Mouse (Mus musculus) embryonic fibroblast, embryonic 13.5 days (primary cell): Measurements from ENCODE around the gene Kcnj6. TPM values are rescaled to one million over a fixed set of nuclear protein-coding genes. Genes with fewer than 3 reads are reported as not detected.

Experiments used
- H3K27ac ChIP-seq: 2 replicates; pipeline ENCODE4 v1.5.1; 2012; ENCODE audit warnings: low read length, control low read depth, inconsistent platforms; ENCODE audit not compliant: insufficient read depth
- H3K4me1 ChIP-seq: 2 replicates; pipeline ENCODE4 v1.6.1; 2011; ENCODE audit warnings: low read length; ENCODE audit not compliant: control insufficient read depth, insufficient read depth
- H3K4me3 ChIP-seq: 2 replicates; pipeline ENCODE4 v1.5.1; 2011; ENCODE audit warnings: mild to moderate bottlenecking, control low read depth, low read length; ENCODE audit not compliant: insufficient read depth
- CTCF ChIP-seq: IDR thresholded peaks from 2 replicates; pipeline ENCODE4 v1.5.1; 2011; ENCODE audit warnings: mild to moderate bottlenecking, control low read depth, low read length, moderate library complexity, borderline replicate concordance; ENCODE audit not compliant: insufficient read depth
- POLR2A ChIP-seq: IDR thresholded peaks from 2 replicates; pipeline ENCODE4 v1.6.1; 2011; ENCODE audit warnings: low read depth, mild to moderate bottlenecking, control low read depth, low read length, moderate library complexity
- polyA plus RNA-seq: library from polyadenylated mRNA; stranded (reverse); fragments of >200 nt; gene quantifications from 2 replicates; pipeline ENCODE4 v1.2.4, GENCODE M21; 2011; ENCODE audit warnings: low read depth; ENCODE audit not compliant: missing spikeins, insufficient read length

Gene Kcnj6
- polyA plus RNA-seq, 1 experiment: not detected

- TF ChIP-seq CTCF: no peak
- TF ChIP-seq POLR2A: no peak
- H3K27ac ChIP-seq: no peak overlapping the region
- no peaks in the 10 kb centered on the region for H3K4me1 ChIP-seq
- no peak overlapping the region for H3K4me3 ChIP-seq
These were observed 244.0 kb downstream of the Kcnj6 start for GRCm38 (mm10) chr16:94753453-94753852.

- no peak for TF ChIP-seq CTCF
- TF ChIP-seq POLR2A: no peak
- H3K27ac ChIP-seq: no peak overlapping the region
- H3K4me3 ChIP-seq: no peak overlapping the region
- H3K4me1 ChIP-seq: no peaks in the 10 kb centered on the region
These were observed 244.7 kb downstream of the Kcnj6 start for GRCm38 (mm10) chr16:94752781-94753180.

- no peak overlapping the region for H3K27ac ChIP-seq
- H3K4me3 ChIP-seq: no peak overlapping the region
- H3K4me1 ChIP-seq: no peaks in the 10 kb centered on the region
- TF ChIP-seq CTCF: no peak
- no peak for TF ChIP-seq POLR2A
These were observed 252.5 kb downstream of the Kcnj6 start for GRCm38 (mm10) chr16:94745016-94745415.

GRCm38 (mm10) chr16:94743853-94744501, 253.5 kb downstream of the Kcnj6 start:
- peak overlapping the region; percentile 13; the same call in 1 of the 2 replicates for H3K4me3 ChIP-seq
- no peaks in the 10 kb centered on the region for H3K4me1 ChIP-seq
- TF ChIP-seq POLR2A: peak; percentile 37; the same call in 1 of the 2 replicates
- TF ChIP-seq CTCF: no peak
- H3K27ac ChIP-seq: no peak overlapping the region

GRCm38 (mm10) chr16:94737359-94737687, 260.2 kb downstream of the Kcnj6 start:
- H3K4me1 ChIP-seq: 0 out of 2 replicates have a peak, but pooled peaks cover 3% of the 10 kb centered on the region
- H3K27ac ChIP-seq: peak overlapping the region; percentile 16
- no peak overlapping the region for H3K4me3 ChIP-seq
- TF ChIP-seq CTCF (no peak), POLR2A (no peak)

GRCm38 (mm10) chr16:94736462-94737358, 260.8 kb downstream of the Kcnj6 start:
- H3K4me3 ChIP-seq: no peak overlapping the region
- no peak for TF ChIP-seq POLR2A
- TF ChIP-seq CTCF: no peak
- H3K4me1 ChIP-seq: 0 out of 2 replicates have a peak, but pooled peaks cover 3% of the 10 kb centered on the region
- peak overlapping the region; percentile 48 for H3K27ac ChIP-seq

GRCm38 (mm10) chr16:94735472-94735871, 262.0 kb downstream of the Kcnj6 start:
- no peak for TF ChIP-seq POLR2A
- TF ChIP-seq CTCF: no peak
- Histone ChIP-seq H3K4me1 (0 out of 2 replicates have a peak, but pooled peaks cover 3% of the 10 kb centered on the region), H3K4me3 (no peak overlapping the region), H3K27ac (no peak overlapping the region)

GRCm38 (mm10) chr16:94731027-94731426, 266.5 kb downstream of the Kcnj6 start:
- Histone ChIP-seq H3K27ac (no peak overlapping the region), H3K4me1 (no peaks in the 10 kb centered on the region), H3K4me3 (no peak overlapping the region)
- no peak for TF ChIP-seq CTCF
- TF ChIP-seq POLR2A: no peak

GRCm38 (mm10) chr16:94729236-94729635, 268.3 kb downstream of the Kcnj6 start:
- TF ChIP-seq POLR2A: no peak
- TF ChIP-seq CTCF: no peak
- H3K4me3 ChIP-seq: no peak overlapping the region
- H3K4me1 ChIP-seq: no peaks in the 10 kb centered on the region
- H3K27ac ChIP-seq: no peak overlapping the region
